Mouse (Mus musculus) brain, embryonic 14.5 days (tissue): ENCODE measurements at regions not wholly inside any gene's neighbourhood (a gene's known extent, or its start where the extent isn't known, plus 50 kb on each side); places are given as distances from the start of the nearest gene placed in this dataset.

Source experiments
- CTCF ChIP-seq: fragments of 200-500 bp; IDR thresholded peaks from 2 replicates; pipeline ENCODE4 v1.5.1; 2012; ENCODE audit warnings: inconsistent platforms, mild to moderate bottlenecking, moderate library complexity, borderline replicate concordance; ENCODE audit not compliant: insufficient read depth, insufficient read length; ENCODE audit errors: extremely low read depth
- POLR2A ChIP-seq: fragments of 200-500 bp; IDR thresholded peaks from 2 replicates; pipeline ENCODE4 v1.6.1; 2012; ENCODE audit warnings: mild to moderate bottlenecking, inconsistent platforms, borderline replicate concordance; ENCODE audit not compliant: poor library complexity, insufficient read depth, insufficient read length, severe bottlenecking; ENCODE audit errors: extremely low read depth

GRCm38 (mm10) chr7:70859957-70860356 is 491.3 kb downstream of the Gm10295 start:
- TF ChIP-seq CTCF, result no peak
- no peak for TF ChIP-seq POLR2A
